Comparison of ENCODE assay signal across 8 mouse cellular contexts in genomic region chr7:19094471-19094825, GRCm38 (mm10). TPM values are rescaled to one million over a fixed set of nuclear protein-coding genes. Genes with fewer than 3 reads are reported as not detected.
DNase-seq lines count a peak whose midpoint lies in the region; ATAC-seq and TF ChIP-seq lines count a peak whose summit lies in the region.

Gene Six5, plus strand, starts transcription at chr7:19094594.

- H3K9ac ChIP-seq in forebrain, embryonic 13.5 days = peak within 1 kb of the TSS; percentile 84

- H3K4me3 ChIP-seq in left cerebral cortex, adult 2 months = peak within 1 kb of the TSS; percentile 57
- H3K4me3 ChIP-seq in forebrain, embryonic 13.5 days = peak within 1 kb of the TSS; percentile 66
- peak within 1 kb of the TSS; percentile 85 for H3K4me3 ChIP-seq in midbrain, embryonic 10.5 days

- H3K27ac ChIP-seq in left cerebral cortex, adult 2 months = peak within 1 kb of the TSS; percentile 45; the same call in 1 of the 2 replicates
- H3K27ac ChIP-seq in forebrain, embryonic 13.5 days = peak within 1 kb of the TSS; percentile 87
- peak within 1 kb of the TSS; percentile 98 for H3K27ac ChIP-seq in midbrain, embryonic 10.5 days (replicated peaks)

- intact Hi-C loops in left cerebral cortex, adult 2 months (cut with DNase I) = no loop called here
- intact Hi-C loops in left cerebral cortex, postnatal 36 days (cut with DNase I) = no loop called here
- intact Hi-C loops in left cerebral cortex, postnatal 14 days (cut with DNase I) = no loop called here

- no peak for TF ChIP-seq CTCF in left cerebral cortex, adult 2 months (IDR thresholded peaks at IDR 0.05)
- no peak for TF ChIP-seq CTCF in Patski (IDR thresholded peaks at IDR 0.05)

- DNase-seq in left cerebral cortex, adult 2 months (ENCODE audit: extremely low spot score in 1 of 2, low spot score in 2 of 2) = no peak
- no peak for DNase-seq in left cerebral cortex, postnatal 36 days (ENCODE audit: low spot score in 2 of 2)
- DNase-seq in Patski (ENCODE audit: low read depth, low spot score) = no peak
- DNase-seq in kidney, postnatal 4 days = peak; percentile 70 to 83
- DNase-seq in midbrain, embryonic 10.5 days (ENCODE audit: low spot score) = no peak
- DNase-seq in thymus, postnatal 25 days = peak; percentile 64
- no peak for DNase-seq in left cerebral cortex, postnatal 14 days (ENCODE audit: low spot score in 2 of 2)

- no peaks in the 10 kb centered on the region for H3K27me3 ChIP-seq in Patski
- peaks cover 19% of the 10 kb centered on the region for H3K27me3 ChIP-seq in forebrain, embryonic 13.5 days
- H3K27me3 ChIP-seq in midbrain, embryonic 10.5 days (ENCODE audit: low read depth, poor library complexity, severe bottlenecking) = peaks cover 30% of the 10 kb centered on the region

- POLR2A ChIA-PET in Patski (lab: Charles Lee) = interaction anchor here (0.5 to 5.8 kb wide), 4 partner anchors 12 to 92 kb away, joined by 5 to 48 read pairs (median 21); partner anchors contain the start of genes Dmpk and Dmwd

- H3K36me3 ChIP-seq in forebrain, embryonic 13.5 days (ENCODE audit: poor library complexity, severe bottlenecking) = peaks cover 33% of the 10 kb centered on the region
- H3K36me3 ChIP-seq in midbrain, embryonic 10.5 days = peaks cover 47% of the 10 kb centered on the region

- H3K4me1 ChIP-seq in forebrain, embryonic 13.5 days = peaks cover 60% of the 10 kb centered on the region
- peaks cover 75% of the 10 kb centered on the region for H3K4me1 ChIP-seq in midbrain, embryonic 10.5 days

- CTCF ChIA-PET in Patski (lab: Charles Lee) = interaction anchor here (17.1 kb wide), 1 partner anchor 20 kb away, joined by 238 read pairs; the partner anchor contains the start of gene Dmwd

- in situ Hi-C loops in Patski (cut with MboI; ENCODE audit: low pct_unique_long_range_greater_than_20kb) = no loop called here

- 1% methylated on average over 18 of the region's 36 CpGs for WGBS in forebrain, embryonic 13.5 days
- 0% methylated on average over 20 of the region's 36 CpGs for WGBS in midbrain, embryonic 10.5 days

- peak within 1 kb of the TSS; percentile 99 for H3K4me2 ChIP-seq in forebrain, embryonic 13.5 days

- H3K9me3 ChIP-seq in forebrain, embryonic 13.5 days (replicated peaks) = no peaks in the 10 kb centered on the region
- H3K9me3 ChIP-seq in midbrain, embryonic 10.5 days (replicated peaks) = no peaks in the 10 kb centered on the region

- ATAC-seq in Patski = no peak
- ATAC-seq in forebrain, embryonic 13.5 days = no peak

RNA-seq across cellular contexts. Expression of gene Six5, which starts in this region (rescaled TPM):
- 1 to 10 TPM; 1.9 to 2.0 TPM for total RNA-seq in left cerebral cortex, adult 2 months (2021)
- total RNA-seq in left cerebral cortex, postnatal 36 days (2021) = 1 to 10 TPM; 1.6 to 2.6 TPM
- 12.6 TPM for polyA plus RNA-seq in Patski (2021)
- polyA plus RNA-seq in forebrain, embryonic 13.5 days (2015; fragmentation: Nextera tagmentation; extraction: Ambion mirVana) = 3.5 and 4.1 TPM in 2 replicates
- polyA plus RNA-seq in midbrain, embryonic 10.5 days (2016; fragmentation: Nextera tagmentation; extraction: Ambion mirVana) = 7.2 and 8.0 TPM in 2 replicates
- total RNA-seq in left cerebral cortex, postnatal 14 days (2021) = 1 to 10 TPM; 1.6 TPM

Comparison
In these comparisons a context has a peak if more than half of its experiments do, and no peak if none do; other contexts are left out.
1. DNase-seq: peak in kidney, postnatal 4 days (2 of 2) and thymus, postnatal 25 days (single experiment); none in left cerebral cortex, adult 2 months (0 of 2), left cerebral cortex, postnatal 36 days (0 of 2), Patski (single experiment), midbrain, embryonic 10.5 days (single experiment) and left cerebral cortex, postnatal 14 days (0 of 2).
2. H3K27ac ChIP-seq: peak in every context shown above with its lines; median percentile 98 in midbrain, embryonic 10.5 days; 87 in forebrain, embryonic 13.5 days; 45 in left cerebral cortex, adult 2 months.
3. Peak in every context shown above with its lines, with median percentiles within 50 percentile points of each other: H3K4me3 ChIP-seq.